Comparison of ENCODE assay signal across 8 mouse cellular contexts in genomic region chr5:115373441-115374203, GRCm38 (mm10). TPM values are rescaled to one million over a fixed set of nuclear protein-coding genes. Genes with fewer than 3 reads are reported as not detected.
A peak's percentile ranks its signal among the peaks of the same experiment; 100 is the strongest.
DNase-seq lines count a peak whose midpoint lies in the region; ATAC-seq lines count a peak whose summit lies in the region.

No protein-coding gene starts in this region.

- H3K4me1 ChIP-seq in embryonic facial prominence, embryonic 15.5 days = peaks cover 6% of the 10 kb centered on the region
- peaks cover 9% of the 10 kb centered on the region for H3K4me1 ChIP-seq in limb, embryonic 12.5 days (replicated peaks)

- no peak overlapping the region for H3K27ac ChIP-seq in embryonic facial prominence, embryonic 15.5 days (replicated peaks)
- H3K27ac ChIP-seq in limb, embryonic 12.5 days = no peak overlapping the region

- peak overlapping the region; percentile 21; the same call in 1 of the 2 replicates for H3K9ac ChIP-seq in embryonic facial prominence, embryonic 15.5 days
- H3K9ac ChIP-seq in limb, embryonic 12.5 days (replicated peaks) = peak overlapping the region; percentile 62

- no peaks in the 10 kb centered on the region for H3K36me3 ChIP-seq in embryonic facial prominence, embryonic 15.5 days
- no peaks in the 10 kb centered on the region for H3K36me3 ChIP-seq in limb, embryonic 12.5 days

- peak; percentile 25 to 41 for DNase-seq in left cerebral cortex, postnatal 10 days (ENCODE audit: extremely low spot score in 1 of 2, low spot score in 2 of 2)
- no peak for DNase-seq in left cerebral cortex, adult 11 months (ENCODE audit: low spot score)
- DNase-seq in right cerebral cortex, postnatal 25 days = peak; percentile 17
- DNase-seq in adrenal gland, postnatal 36 days = no peak
- no peak for DNase-seq in spleen, postnatal 10 days (ENCODE audit: low spot score in 2 of 2)
- DNase-seq in spleen, adult 18-20 months = no peak

- no peak for ATAC-seq in embryonic facial prominence, embryonic 15.5 days (ENCODE audit: insufficient number of reproducible peaks, low FRiP score, low TSS enrichment, low read depth)
- ATAC-seq in limb, embryonic 12.5 days (ENCODE audit: insufficient number of reproducible peaks, insufficient read depth, low FRiP score, low TSS enrichment, low read depth) = no peak

- 25% methylated on average over 26 of the region's 26 CpGs for WGBS in embryonic facial prominence, embryonic 15.5 days
- WGBS in limb, embryonic 12.5 days = 24% methylated on average over 26 of the region's 26 CpGs

- intact Hi-C loops in left cerebral cortex, postnatal 10 days (cut with DNase I) = no loop called here

- no peaks in the 10 kb centered on the region for H3K9me3 ChIP-seq in embryonic facial prominence, embryonic 15.5 days (replicated peaks)
- H3K9me3 ChIP-seq in limb, embryonic 12.5 days = no peaks in the 10 kb centered on the region

- no peaks in the 10 kb centered on the region for H3K27me3 ChIP-seq in embryonic facial prominence, embryonic 15.5 days
- no peaks in the 10 kb centered on the region; the same call in 1 of the 2 replicates for H3K27me3 ChIP-seq in limb, embryonic 12.5 days

- H3K4me2 ChIP-seq in embryonic facial prominence, embryonic 15.5 days (replicated peaks) = peak overlapping the region; percentile 60
- H3K4me2 ChIP-seq in limb, embryonic 12.5 days = peak overlapping the region; percentile 71

- H3K4me3 ChIP-seq in embryonic facial prominence, embryonic 15.5 days (replicated peaks) = peak overlapping the region; percentile 35
- peak overlapping the region; percentile 36 for H3K4me3 ChIP-seq in limb, embryonic 12.5 days (replicated peaks)

RNA-seq across cellular contexts. Expression of gene Cox6a1, which starts 24.8 kb away (rescaled TPM):
- total RNA-seq in left cerebral cortex, postnatal 10 days (2021) = 100 to 1,000 TPM; 685 to 725 TPM
- polyA plus RNA-seq in embryonic facial prominence, embryonic 15.5 days (2015; fragmentation: Nextera tagmentation; extraction: Ambion mirVana) = 850 and 892 TPM in 2 replicates
- 668 and 680 TPM in 2 replicates for polyA plus RNA-seq in limb, embryonic 12.5 days (2016; fragmentation: Nextera tagmentation; extraction: Ambion mirVana)
- total RNA-seq in adrenal gland, postnatal 36 days (2021) = 1,000 to 10,000 TPM; 1,319 to 1,418 TPM

RNA-seq across cellular contexts. Expression of gene Triap1, which starts 32.6 kb away (rescaled TPM):
- 10 to 100 TPM; 30.3 to 32.8 TPM for total RNA-seq in left cerebral cortex, postnatal 10 days (2021)
- 56.4 and 66.2 TPM in 2 replicates for polyA plus RNA-seq in embryonic facial prominence, embryonic 15.5 days (2015; fragmentation: Nextera tagmentation; extraction: Ambion mirVana)
- 65.4 and 67.0 TPM in 2 replicates for polyA plus RNA-seq in limb, embryonic 12.5 days (2016; fragmentation: Nextera tagmentation; extraction: Ambion mirVana)
- total RNA-seq in adrenal gland, postnatal 36 days (2021) = 10 to 100 TPM; 32.4 to 47.5 TPM

RNA-seq across cellular contexts. Expression of gene Gatc, which starts 32.6 kb away (rescaled TPM):
- total RNA-seq in left cerebral cortex, postnatal 10 days (2021) = 10 to 100 TPM; 23.8 to 25.5 TPM
- polyA plus RNA-seq in embryonic facial prominence, embryonic 15.5 days (2015; fragmentation: Nextera tagmentation; extraction: Ambion mirVana) = 28.7 and 33.9 TPM in 2 replicates
- polyA plus RNA-seq in limb, embryonic 12.5 days (2016; fragmentation: Nextera tagmentation; extraction: Ambion mirVana) = 27.3 and 30.6 TPM in 2 replicates
- 10 to 100 TPM; 17.7 to 21.7 TPM for total RNA-seq in adrenal gland, postnatal 36 days (2021)

RNA-seq across cellular contexts. Expression of gene Srsf9, which starts 46.6 kb away (rescaled TPM):
- total RNA-seq in left cerebral cortex, postnatal 10 days (2021) = 10 to 100 TPM; 59.6 to 64.6 TPM
- polyA plus RNA-seq in embryonic facial prominence, embryonic 15.5 days (2015; fragmentation: Nextera tagmentation; extraction: Ambion mirVana) = 263 and 264 TPM in 2 replicates
- polyA plus RNA-seq in limb, embryonic 12.5 days (2016; fragmentation: Nextera tagmentation; extraction: Ambion mirVana) = 444 and 480 TPM in 2 replicates
- 10 to 100 TPM; 73.7 to 77.0 TPM for total RNA-seq in adrenal gland, postnatal 36 days (2021)

RNA-seq across cellular contexts. Expression of gene Msi1, which starts 55.8 kb away (rescaled TPM):
- total RNA-seq in left cerebral cortex, postnatal 10 days (2021) = 10 to 100 TPM; 54.2 to 58.0 TPM
- 14.1 and 19.1 TPM in 2 replicates for polyA plus RNA-seq in embryonic facial prominence, embryonic 15.5 days (2015; fragmentation: Nextera tagmentation; extraction: Ambion mirVana)
- polyA plus RNA-seq in limb, embryonic 12.5 days (2016; fragmentation: Nextera tagmentation; extraction: Ambion mirVana) = 29.4 and 29.5 TPM in 2 replicates
- 10 to 100 TPM; 15.7 to 18.5 TPM for total RNA-seq in adrenal gland, postnatal 36 days (2021)

Comparison
In these comparisons a context has a peak if more than half of its experiments do, and no peak if none do; other contexts are left out.
1. DNase-seq: peak in left cerebral cortex, postnatal 10 days (2 of 2) and right cerebral cortex, postnatal 25 days (single experiment); none in left cerebral cortex, adult 11 months (single experiment), adrenal gland, postnatal 36 days (0 of 2), spleen, postnatal 10 days (0 of 2) and spleen, adult 18-20 months (0 of 2).